Comparison of ENCODE assay signal across 7 mouse cellular contexts in genomic region chr13:63929351-63929750, GRCm38 (mm10).
DNase-seq lines count a peak whose midpoint lies in the region; ATAC-seq and TF ChIP-seq lines count a peak whose summit lies in the region.

No protein-coding gene starts in this region.

- H3K9ac ChIP-seq in lung, embryonic 16.5 days (ENCODE audit: low read length): no peak overlapping the region
- H3K9ac ChIP-seq in heart, postnatal 0 days (replicated peaks; ENCODE audit: low read depth, low read length): no peak overlapping the region
- H3K9ac ChIP-seq in neural tube, embryonic 13.5 days: no peak overlapping the region

- intact Hi-C loops in left cerebral cortex, adult 2 months (cut with DNase I): loop anchor here (5.0 kb wide), 1 partner anchor 108 kb away; no protein-coding TSS in a partner anchor

- peaks cover 27% of the 10 kb centered on the region for H3K4me1 ChIP-seq in lung, embryonic 16.5 days (replicated peaks; ENCODE audit: control insufficient read depth, insufficient read depth, low read length)
- H3K4me1 ChIP-seq in cerebellum, adult 2 months (ENCODE audit: control insufficient read depth, insufficient read depth, low read length): peaks cover 20% of the 10 kb centered on the region
- H3K4me1 ChIP-seq in heart, postnatal 0 days (ENCODE audit: control insufficient read depth, insufficient read depth): peaks cover 7% of the 10 kb centered on the region
- H3K4me1 ChIP-seq in neural tube, embryonic 13.5 days (replicated peaks): peaks cover 21% of the 10 kb centered on the region

- H3K36me3 ChIP-seq in lung, embryonic 16.5 days (ENCODE audit: control insufficient read depth, insufficient read depth, low read length): no peaks in the 10 kb centered on the region
- no peaks in the 10 kb centered on the region for H3K36me3 ChIP-seq in heart, postnatal 0 days (replicated peaks; ENCODE audit: control insufficient read depth, insufficient read depth, low read length)
- H3K36me3 ChIP-seq in neural tube, embryonic 13.5 days: no peaks in the 10 kb centered on the region

- TF ChIP-seq EP300 in heart, postnatal 0 days (IDR thresholded peaks at IDR 0.05; ENCODE audit: low read depth): no peak

- no peaks in the 10 kb centered on the region for H3K27me3 ChIP-seq in lung, embryonic 16.5 days (ENCODE audit: control insufficient read depth, insufficient read depth, low read depth, low read length)
- no peaks in the 10 kb centered on the region for H3K27me3 ChIP-seq in cerebellum, adult 2 months (ENCODE audit: control insufficient read depth, insufficient read depth, low read length)
- no peaks in the 10 kb centered on the region for H3K27me3 ChIP-seq in heart, postnatal 0 days (ENCODE audit: control insufficient read depth, insufficient read depth, low read length)
- no peaks in the 10 kb centered on the region for H3K27me3 ChIP-seq in neural tube, embryonic 13.5 days

- peak overlapping the region; percentile 36 for H3K27ac ChIP-seq in lung, embryonic 16.5 days (ENCODE audit: low read length)
- H3K27ac ChIP-seq in cerebellum, adult 2 months (ENCODE audit: insufficient read depth, low read length): peak overlapping the region; percentile 49
- no peak overlapping the region for H3K27ac ChIP-seq in heart, postnatal 0 days (ENCODE audit: low read depth)
- H3K27ac ChIP-seq in left cerebral cortex, adult 2 months: no peak overlapping the region
- H3K27ac ChIP-seq in neural tube, embryonic 13.5 days (replicated peaks): no peak overlapping the region

- no peak for TF ChIP-seq POLR2A in cerebellum, adult 2 months (IDR thresholded peaks at IDR 0.05; ENCODE audit: borderline replicate concordance, insufficient read depth, low read length)

- H3K4me3 ChIP-seq in lung, embryonic 16.5 days (ENCODE audit: low read length): no peak overlapping the region
- no peak overlapping the region for H3K4me3 ChIP-seq in cerebellum, adult 2 months (replicated peaks; ENCODE audit: insufficient read depth, low read depth, low read length)
- H3K4me3 ChIP-seq in heart, postnatal 0 days (ENCODE audit: low read depth, low read length): no peak overlapping the region
- no peak overlapping the region for H3K4me3 ChIP-seq in left cerebral cortex, adult 2 months
- no peak overlapping the region for H3K4me3 ChIP-seq in neural tube, embryonic 13.5 days

- no peak for DNase-seq in lung, postnatal 14 days
- peak; percentile 82 to 93 for DNase-seq in cerebellum, adult 2 months
- peak; percentile 47 for DNase-seq in heart, postnatal 0 days (ENCODE audit: low spot score)
- DNase-seq in left cerebral cortex, adult 2 months (ENCODE audit: extremely low spot score in 1 of 2, low spot score in 2 of 2): no peak

- WGBS in lung, embryonic 16.5 days: 16% methylated on average over 1 of the region's 1 CpGs
- 9% methylated on average over 1 of the region's 1 CpGs for WGBS in cerebellum, adult 2 months
- WGBS in heart, postnatal 0 days: 11% methylated on average over 1 of the region's 1 CpGs
- 26% methylated on average over 1 of the region's 1 CpGs for WGBS in neural tube, embryonic 13.5 days

- peak; percentile 83 for ATAC-seq in lung, embryonic 16.5 days (ENCODE audit: low read depth)
- peak; percentile 85 for ATAC-seq in heart, postnatal 0 days (ENCODE audit: insufficient read depth, low read depth)
- ATAC-seq in neural tube, embryonic 13.5 days (ENCODE audit: low read depth): peak; percentile 83
- no peak for ATAC-seq in erythroid progenitor cell, adult 5-6 weeks (replicated peaks; ENCODE audit: low FRiP score, poor library complexity, severe bottlenecking)

- no peaks in the 10 kb centered on the region for H3K9me3 ChIP-seq in lung, embryonic 16.5 days (ENCODE audit: control insufficient read depth, low read length)
- no peaks in the 10 kb centered on the region for H3K9me3 ChIP-seq in heart, postnatal 0 days (replicated peaks; ENCODE audit: control insufficient read depth, low read length)
- H3K9me3 ChIP-seq in neural tube, embryonic 13.5 days: no peaks in the 10 kb centered on the region

- TF ChIP-seq CTCF in cerebellum, adult 2 months (IDR thresholded peaks at IDR 0.05; ENCODE audit: borderline replicate concordance, insufficient read depth, low read depth, low read length): peak; percentile 35; the same call in 1 of the 2 replicates
- peak; percentile 62 for TF ChIP-seq CTCF in heart, postnatal 0 days (IDR thresholded peaks at IDR 0.05; ENCODE audit: low read depth)
- TF ChIP-seq CTCF in left cerebral cortex, adult 2 months (IDR thresholded peaks at IDR 0.05): peak; percentile 47

- H3K4me2 ChIP-seq in lung, embryonic 16.5 days (ENCODE audit: low read depth, low read length): no peak overlapping the region
- H3K4me2 ChIP-seq in heart, postnatal 0 days (ENCODE audit: low read depth, low read length): no peak overlapping the region
- no peak overlapping the region for H3K4me2 ChIP-seq in neural tube, embryonic 13.5 days

Comparison
In these comparisons a context has a peak if more than half of its experiments do, and no peak if none do; other contexts are left out.
1. H3K27ac ChIP-seq: peak in lung, embryonic 16.5 days (single experiment) and cerebellum, adult 2 months (single experiment); none in heart, postnatal 0 days (single experiment), left cerebral cortex, adult 2 months (single experiment) and neural tube, embryonic 13.5 days (single experiment).
2. DNase-seq: peak in cerebellum, adult 2 months (2 of 2) and heart, postnatal 0 days (single experiment); none in lung, postnatal 14 days (single experiment) and left cerebral cortex, adult 2 months (0 of 2).
3. Peak in every context shown above with its lines, with median percentiles within 50 percentile points of each other: CTCF ChIP-seq.